Mouse (Mus musculus) ES-E14 (cell line): ENCODE data around the gene Fcnb. TPM values are rescaled to one million over a fixed set of nuclear protein-coding genes. Genes with fewer than 3 reads are reported as not detected.

ENCODE experiments used
- DNase-seq: peaks from one replicate; pipeline ENCODE4 v3.0.0-alpha.2; 2013; ENCODE audit warnings: low read depth, low spot score
- H3K27ac ChIP-seq: 2 replicates; pipeline ENCODE4 v1.5.1; 2012; ENCODE audit warnings: low read depth, mild to moderate bottlenecking, low read length, moderate library complexity, mixed read lengths; ENCODE audit not compliant: poor library complexity, insufficient read depth, severe bottlenecking
- H3K36me3 ChIP-seq: 2 replicates; pipeline ENCODE4 v1.6.1; 2012; ENCODE audit warnings: mild to moderate bottlenecking, low read length, moderate library complexity, mixed read lengths; ENCODE audit not compliant: control insufficient read depth, poor library complexity, insufficient read depth, severe bottlenecking
- H3K4me1 ChIP-seq, 2 experiments: fragments of 150-350 bp in 1 of 2; sonication (generic) in 1 of 2; 2 replicates each; pipeline ENCODE4 v1.6.1; 2012; ENCODE audit warnings: low read length in 2 of 2, mild to moderate bottlenecking in 1 of 2, mixed read lengths in 1 of 2; ENCODE audit not compliant: control insufficient read depth in 2 of 2, insufficient read depth in 2 of 2, poor library complexity in 1 of 2
- H3K4me3 ChIP-seq, 2 experiments: fragments of 150-350 bp in 1 of 2; sonication (generic) in 1 of 2; 2 replicates each; pipeline ENCODE4 v1.5.1; 2012; ENCODE audit warnings: low read length in 2 of 2, low read depth in 1 of 2, mild to moderate bottlenecking in 1 of 2, mixed read lengths in 1 of 2; ENCODE audit not compliant: insufficient read depth in 1 of 2, poor library complexity in 1 of 2, severe bottlenecking in 1 of 2
- H3K9ac ChIP-seq: 2 replicates; pipeline ENCODE4 v1.6.1; 2012; ENCODE audit warnings: low read depth, mild to moderate bottlenecking, low read length, mixed read lengths; ENCODE audit not compliant: poor library complexity, insufficient read depth, severe bottlenecking
- H3K9me3 ChIP-seq: fragments of 150-350 bp; sonication (generic); 2 replicates; pipeline ENCODE4 v1.6.1; 2012; ENCODE audit warnings: low read depth, mild to moderate bottlenecking, low read length; ENCODE audit not compliant: control insufficient read depth, insufficient read depth
- CHD2 ChIP-seq: IDR thresholded peaks from 2 replicates; pipeline ENCODE4 v1.6.1; 2014; ENCODE audit warnings: mild to moderate bottlenecking, low read depth, low read length, inconsistent platforms
- HCFC1 ChIP-seq: IDR thresholded peaks from 2 replicates; pipeline ENCODE4 v1.6.1; 2012; ENCODE audit warnings: low read length, inconsistent platforms, borderline replicate concordance; ENCODE audit not compliant: insufficient read depth
- MAFK ChIP-seq: IDR thresholded peaks from 2 replicates; pipeline ENCODE4 v1.6.1; 2014; ENCODE audit warnings: mild to moderate bottlenecking, low read depth, low read length, inconsistent platforms; ENCODE audit not compliant: insufficient read depth
- ZC3H11A ChIP-seq: IDR thresholded peaks from 2 replicates; pipeline ENCODE4 v1.6.1; 2012; ENCODE audit warnings: low read depth, mild to moderate bottlenecking, inconsistent platforms, low read length, borderline replicate concordance
- ZNF384 ChIP-seq: IDR thresholded peaks from 2 replicates; pipeline ENCODE4 v1.6.1; 2012; ENCODE audit warnings: low read depth, low read length, inconsistent platforms
- in situ Hi-C, 2 experiments: fragments of 600-800 bp; cut with MboI; formaldehyde crosslinking; loops; one replicate each; pipeline ENCODE4 v1.15.1; 2025; ENCODE audit warnings: low sequenced_read_pairs in 2 of 2, inconsistent platforms in 1 of 2; ENCODE audit not compliant: unreplicated experiment in 2 of 2
- total RNA-seq: library from RNA; depleted of rRNA; stranded (reverse); fragments of 300-350 nt; gene quantifications from 2 replicates; pipeline ENCODE4 v1.2.3, GENCODE M21; 2012

Fcnb gene
- total RNA-seq, 1 experiment = not detected

DNA sequence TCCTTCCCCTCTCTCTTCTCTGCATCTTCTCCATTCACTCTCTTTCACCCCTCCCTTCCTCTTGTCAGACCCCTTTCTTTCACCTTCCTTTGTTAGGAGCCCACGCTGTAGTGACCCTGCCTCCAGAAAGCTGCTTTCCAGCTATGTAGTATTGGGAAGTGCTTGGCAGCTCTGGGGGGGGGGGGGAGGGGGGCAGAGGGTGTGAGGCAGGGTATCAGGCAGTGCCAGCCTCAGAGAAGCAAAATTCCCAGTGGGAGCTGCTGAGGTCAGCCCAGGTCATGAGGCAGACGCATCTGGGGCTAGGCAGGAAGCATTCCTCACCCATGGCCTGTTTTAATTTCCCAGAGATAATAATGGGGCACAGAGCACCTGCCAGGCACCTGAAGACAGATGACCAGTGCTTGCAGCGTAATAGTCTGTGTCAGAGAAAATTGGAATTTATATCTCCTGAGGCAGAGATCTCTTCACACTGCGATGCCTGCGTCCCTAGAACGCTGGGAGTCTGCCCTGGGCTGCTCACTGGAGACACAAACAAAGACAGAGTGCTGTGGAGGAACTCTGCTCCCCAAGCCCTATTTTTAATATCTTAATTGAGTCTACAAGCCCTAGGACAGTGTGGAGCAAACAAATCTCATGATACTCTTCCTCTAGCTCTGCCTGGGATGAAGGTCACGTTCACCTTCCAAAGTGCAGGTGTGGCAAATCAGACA lies 5.8 kb upstream of the Fcnb start:
- H3K9me3 ChIP-seq = no peaks in the 10 kb centered on the region
- in situ Hi-C loops = no loop called here
- no peak overlapping the region for H3K9ac ChIP-seq
- no peak overlapping the region for H3K4me3 ChIP-seq
- no peak for TF ChIP-seq ZC3H11A
- no peak for TF ChIP-seq HCFC1
- TF ChIP-seq CHD2 = no peak
- no peak for TF ChIP-seq MAFK
- no peak for TF ChIP-seq ZNF384
- DNase-seq = no peak
- no peak overlapping the region for H3K27ac ChIP-seq
- no peaks in the 10 kb centered on the region for H3K4me1 ChIP-seq
- H3K36me3 ChIP-seq = no peaks in the 10 kb centered on the region

DNA sequence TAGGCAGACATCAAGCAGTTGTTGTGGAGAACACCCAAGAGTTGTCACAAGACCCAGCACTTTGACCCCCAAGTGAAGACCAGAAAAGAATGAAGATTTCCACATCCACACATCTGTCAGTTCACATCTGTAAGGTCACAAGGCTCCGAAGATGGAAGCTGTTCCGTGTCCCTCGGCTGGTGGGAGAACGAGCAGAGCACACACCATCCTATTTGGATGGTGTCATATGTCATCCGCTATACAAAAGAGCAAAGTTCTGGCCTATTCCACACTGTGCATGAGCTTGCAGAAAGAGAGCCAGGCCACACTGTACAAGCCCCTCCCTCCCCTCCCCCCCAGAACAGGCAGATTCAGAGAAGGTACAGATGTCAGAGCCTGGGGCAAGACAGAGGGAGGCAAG lies 4.4 kb upstream of the Fcnb start:
- Histone ChIP-seq H3K36me3 (no peaks in the 10 kb centered on the region), H3K27ac (no peak overlapping the region), H3K9me3 (no peaks in the 10 kb centered on the region), H3K4me1 (no peaks in the 10 kb centered on the region), H3K4me3 (no peak overlapping the region), H3K9ac (no peak overlapping the region)
- in situ Hi-C loops = no loop called here
- TF ChIP-seq ZC3H11A = no peak
- TF ChIP-seq ZNF384 = no peak
- no peak for TF ChIP-seq HCFC1
- TF ChIP-seq CHD2 = no peak
- TF ChIP-seq MAFK = no peak
- no peak for DNase-seq

DNA sequence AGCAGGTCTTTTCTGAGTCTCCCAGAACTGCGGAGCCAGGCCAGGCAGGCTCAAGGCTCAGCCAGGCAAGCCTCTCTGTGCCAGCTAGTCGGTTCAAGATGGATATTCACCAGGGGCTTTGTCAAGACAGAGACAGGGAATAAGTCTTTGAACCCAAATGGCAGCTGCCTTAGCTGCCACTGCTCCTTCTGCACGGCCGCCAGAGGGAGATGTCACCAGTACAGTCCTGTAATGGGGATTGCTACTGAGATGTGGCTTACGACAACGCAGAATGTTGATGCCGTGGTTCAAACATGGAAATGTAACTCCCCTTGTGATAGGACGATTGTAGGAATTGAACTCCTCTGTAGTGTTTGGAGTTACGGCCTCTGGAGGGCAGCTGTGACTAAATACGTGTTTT lies 1.4 kb upstream of the Fcnb start:
- H3K27ac ChIP-seq = no peak overlapping the region

DNA sequence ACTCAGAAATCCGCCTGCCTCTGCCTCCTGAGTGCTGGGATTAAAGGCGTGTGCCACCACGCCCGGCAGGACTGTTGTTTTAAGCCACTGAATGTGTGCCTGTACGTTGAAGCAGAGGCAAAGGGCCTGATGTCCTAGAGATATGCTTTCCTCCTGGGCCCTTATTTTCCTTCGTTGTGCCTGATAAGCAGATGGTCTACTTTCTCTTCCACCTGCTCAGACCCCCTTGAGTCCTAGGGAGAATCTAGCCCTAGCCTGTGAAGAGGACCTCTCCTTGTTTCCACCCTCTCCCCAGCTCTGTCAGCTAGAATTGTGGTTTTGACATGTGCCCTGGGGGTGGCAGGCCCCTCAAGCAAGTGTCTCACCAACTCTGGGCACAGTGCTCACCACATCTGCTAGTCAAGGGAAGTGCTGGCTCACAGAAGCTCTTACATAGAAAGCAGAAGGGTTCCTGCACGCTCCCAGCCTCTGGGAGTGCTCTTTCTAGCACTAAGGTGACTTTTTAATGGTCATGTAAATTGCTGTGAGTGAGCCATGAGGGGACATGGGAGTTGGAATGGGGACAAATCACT lies 9.0 kb downstream of the Fcnb start:
- Histone ChIP-seq H3K4me1 (no peaks in the 10 kb centered on the region), H3K9ac (no peak overlapping the region), H3K4me3 (no peak overlapping the region), H3K27ac (no peak overlapping the region), H3K9me3 (no peaks in the 10 kb centered on the region), H3K36me3 (no peaks in the 10 kb centered on the region)
- DNase-seq = no peak
- TF ChIP-seq MAFK = no peak
- no peak for TF ChIP-seq CHD2
- TF ChIP-seq ZNF384 = no peak
- no peak for TF ChIP-seq ZC3H11A
- TF ChIP-seq HCFC1 = no peak
- in situ Hi-C loops = no loop called here

More for the DNA sequence above, 1.4 kb upstream of the Fcnb start:
- H3K9ac ChIP-seq = no peak overlapping the region
- no peaks in the 10 kb centered on the region for H3K9me3 ChIP-seq
- H3K36me3 ChIP-seq = no peaks in the 10 kb centered on the region
- H3K4me3 ChIP-seq = no peak overlapping the region
- TF ChIP-seq ZNF384 (no peak), ZC3H11A (no peak), HCFC1 (no peak), MAFK (no peak), CHD2 (no peak)
- no peak for DNase-seq
- H3K4me1 ChIP-seq = no peaks in the 10 kb centered on the region
- in situ Hi-C loops = no loop called here
